Mouse (Mus musculus): ENCODE results near the gene Scnn1g. TPM values are rescaled to one million over a fixed set of nuclear protein-coding genes. Genes with fewer than 3 reads are reported as not detected.

Gene Scnn1g
- polyA plus RNA-seq (2016; fragmentation: Nextera tagmentation; extraction: Ambion mirVana), result 0.27 and 0.97 TPM in 2 replicates

DNA sequence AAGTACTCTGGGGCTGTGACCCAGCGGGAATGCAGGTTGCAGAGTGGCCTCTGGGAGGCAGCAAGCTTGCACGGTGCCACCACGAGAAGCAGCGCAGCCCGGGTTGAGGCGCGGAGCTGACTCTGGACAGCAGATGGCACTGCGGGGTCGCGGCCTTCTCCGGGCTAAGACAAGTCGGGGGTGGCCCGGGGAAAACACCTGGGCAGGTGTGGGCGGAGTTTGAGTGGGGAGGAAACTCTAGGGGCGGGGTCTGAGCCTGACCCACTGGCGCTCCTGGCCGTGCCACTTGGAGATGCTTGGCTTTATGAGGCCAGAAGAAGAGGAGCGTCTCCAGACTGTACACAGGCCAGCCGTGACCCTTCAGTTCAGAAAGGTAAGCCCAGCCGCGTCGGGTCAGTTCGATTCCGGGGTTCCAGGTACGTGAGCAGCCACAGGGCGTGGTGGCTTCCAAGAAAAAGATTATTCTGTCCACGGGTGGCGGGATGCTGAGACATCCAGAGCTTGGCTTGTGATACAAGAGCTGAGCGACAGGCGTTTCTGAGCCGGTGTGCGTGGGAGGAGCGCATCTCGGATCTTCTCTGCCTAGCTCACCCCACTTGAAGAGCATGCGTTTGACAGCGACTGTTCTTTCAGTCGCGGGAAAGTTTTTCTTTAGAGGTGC is at the start of gene Scnn1g:
Gene Scnn1g, plus strand, starts transcription at position 309 of the 661 bp plus-strand sequence.
- 1% methylated on average over 38 of the region's 38 CpGs for WGBS
- no peak within 1 kb of the TSS for H3K27ac ChIP-seq (replicated peaks)
- H3K9me3 ChIP-seq, result no peaks in the 10 kb centered on the region
- H3K36me3 ChIP-seq (replicated peaks), result no peaks in the 10 kb centered on the region
- peaks cover 9% of the 10 kb centered on the region for H3K4me1 ChIP-seq
- peak; percentile 89 for DNase-seq (ENCODE audit: low spot score)
- peak within 1 kb of the TSS; percentile 50 for H3K4me3 ChIP-seq
- peaks cover 46% of the 10 kb centered on the region for H3K27me3 ChIP-seq (replicated peaks; ENCODE audit: low read depth, poor library complexity, severe bottlenecking)

DNA sequence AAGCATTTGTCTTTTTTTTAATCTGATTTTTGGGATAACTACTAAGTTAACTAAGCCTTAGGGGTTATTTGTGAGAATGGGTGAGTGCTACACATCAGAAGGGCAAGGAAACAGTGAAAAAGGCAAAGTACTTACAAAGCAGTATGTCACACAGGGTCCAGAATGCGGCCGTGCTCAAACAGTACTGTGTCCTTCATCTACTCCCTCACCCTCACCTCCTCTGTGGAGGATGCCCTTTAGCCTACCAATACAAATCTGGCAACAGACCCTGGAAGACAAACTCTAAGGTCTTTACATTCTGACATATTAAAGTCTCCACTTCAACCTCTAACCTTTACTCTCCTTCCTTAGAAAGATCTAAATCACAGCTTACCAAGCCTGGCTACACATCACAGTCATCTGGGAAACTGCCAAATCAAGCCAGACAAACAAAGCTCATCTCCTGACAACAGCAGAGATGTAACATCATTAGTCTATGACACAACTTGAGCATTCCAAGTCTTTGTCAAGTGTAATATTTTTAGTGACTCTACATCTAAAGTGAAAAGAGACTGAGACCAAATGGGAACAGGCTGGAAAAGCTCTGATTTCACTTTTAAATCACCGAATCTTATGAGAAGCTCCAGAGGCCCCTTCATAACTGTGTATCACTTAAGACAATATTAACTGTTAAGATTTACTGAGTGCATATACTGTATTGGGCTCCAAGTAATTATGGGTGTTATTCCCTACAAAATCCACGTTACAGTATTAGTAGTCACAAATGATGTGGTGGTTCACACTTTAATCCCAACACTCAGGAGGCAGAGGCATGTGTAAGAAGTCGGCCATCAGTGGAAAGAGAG is 48.9 kb upstream of the Scnn1g start:
- Histone ChIP-seq H3K4me1 (no peaks in the 10 kb centered on the region), H3K36me3 (replicated peaks) (no peaks in the 10 kb centered on the region), H3K27ac (replicated peaks) (no peak overlapping the region), H3K4me3 (no peak overlapping the region), H3K9me3 (no peaks in the 10 kb centered on the region), H3K27me3 (replicated peaks; ENCODE audit: low read depth, poor library complexity, severe bottlenecking) (no peaks in the 10 kb centered on the region)
- no peak for DNase-seq (ENCODE audit: low spot score)
- WGBS, result 89% methylated on average over 5 of the region's 5 CpGs

- H3K4me3 ChIP-seq, result no peak overlapping the region
- no peaks in the 10 kb centered on the region for H3K36me3 ChIP-seq (replicated peaks)
- no peak for DNase-seq (ENCODE audit: low spot score)
- no peaks in the 10 kb centered on the region for H3K27me3 ChIP-seq (replicated peaks; ENCODE audit: low read depth, poor library complexity, severe bottlenecking)
- no peaks in the 10 kb centered on the region for H3K9me3 ChIP-seq
- H3K27ac ChIP-seq (replicated peaks), result no peak overlapping the region
- H3K4me1 ChIP-seq, result 0 out of 2 replicates have a peak, but pooled peaks cover 3% of the 10 kb centered on the region
These were observed 44.9 kb upstream of the Scnn1g start for GRCm38 (mm10) chr7:121689338-121689737.

- DNase-seq (ENCODE audit: low spot score), result no peak
- Histone ChIP-seq H3K27ac (replicated peaks) (no peak overlapping the region), H3K36me3 (replicated peaks) (no peaks in the 10 kb centered on the region), H3K9me3 (no peaks in the 10 kb centered on the region), H3K4me1 (0 out of 2 replicates have a peak, but pooled peaks cover 3% of the 10 kb centered on the region), H3K27me3 (replicated peaks; ENCODE audit: low read depth, poor library complexity, severe bottlenecking) (no peaks in the 10 kb centered on the region), H3K4me3 (no peak overlapping the region)
- WGBS, result 91% methylated on average over 2 of the region's 2 CpGs
These were observed 42.5 kb upstream of the Scnn1g start for GRCm38 (mm10) chr7:121691803-121692202.

- H3K27ac ChIP-seq (replicated peaks), result no peak overlapping the region
- peaks cover 16% of the 10 kb centered on the region for H3K4me1 ChIP-seq
- no peak for DNase-seq (ENCODE audit: low spot score)
- peaks cover 5% of the 10 kb centered on the region; the same call in 1 of the 2 replicates for H3K36me3 ChIP-seq (replicated peaks)
- no peaks in the 10 kb centered on the region for H3K27me3 ChIP-seq (replicated peaks; ENCODE audit: low read depth, poor library complexity, severe bottlenecking)
- H3K4me3 ChIP-seq, result no peak overlapping the region
- H3K9me3 ChIP-seq, result no peaks in the 10 kb centered on the region
These were observed 37.1 kb upstream of the Scnn1g start for GRCm38 (mm10) chr7:121697170-121697569.

DNA sequence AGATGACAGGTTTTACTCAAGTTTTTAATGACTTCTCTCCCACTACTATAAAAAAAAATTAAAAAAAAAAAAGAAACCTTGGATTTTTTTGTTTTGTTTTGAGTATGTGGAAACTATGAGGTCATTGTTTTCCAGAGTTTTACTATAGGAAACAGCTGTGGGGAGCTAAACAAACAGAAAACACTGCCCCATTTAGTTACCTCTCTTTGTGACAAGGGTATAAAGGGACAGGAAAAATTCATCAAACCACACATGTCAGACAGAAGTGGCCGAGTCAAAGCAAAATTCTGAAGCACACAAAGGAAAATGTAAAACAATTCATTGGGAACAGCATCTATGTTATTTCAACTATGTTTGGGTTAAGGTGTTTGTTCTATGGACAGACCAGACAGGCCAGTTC is 36.7 kb upstream of the Scnn1g start:
- Histone ChIP-seq H3K9me3 (no peaks in the 10 kb centered on the region), H3K27me3 (replicated peaks; ENCODE audit: low read depth, poor library complexity, severe bottlenecking) (no peaks in the 10 kb centered on the region), H3K36me3 (replicated peaks) (peaks cover 7% of the 10 kb centered on the region; the same call in 1 of the 2 replicates), H3K4me1 (peaks cover 16% of the 10 kb centered on the region), H3K4me3 (no peak overlapping the region), H3K27ac (replicated peaks) (no peak overlapping the region)
- no peak for DNase-seq (ENCODE audit: low spot score)
- 66% methylated on average over 1 of the region's 1 CpGs for WGBS

- Histone ChIP-seq H3K4me1 (peaks cover 23% of the 10 kb centered on the region), H3K27me3 (replicated peaks; ENCODE audit: low read depth, poor library complexity, severe bottlenecking) (no peaks in the 10 kb centered on the region), H3K36me3 (replicated peaks) (peaks cover 18% of the 10 kb centered on the region), H3K27ac (replicated peaks) (no peak overlapping the region), H3K9me3 (no peaks in the 10 kb centered on the region), H3K4me3 (no peak overlapping the region)
- DNase-seq (ENCODE audit: low spot score), result no peak
These were observed 35.1 kb upstream of the Scnn1g start for GRCm38 (mm10) chr7:121699218-121699617.

DNA sequence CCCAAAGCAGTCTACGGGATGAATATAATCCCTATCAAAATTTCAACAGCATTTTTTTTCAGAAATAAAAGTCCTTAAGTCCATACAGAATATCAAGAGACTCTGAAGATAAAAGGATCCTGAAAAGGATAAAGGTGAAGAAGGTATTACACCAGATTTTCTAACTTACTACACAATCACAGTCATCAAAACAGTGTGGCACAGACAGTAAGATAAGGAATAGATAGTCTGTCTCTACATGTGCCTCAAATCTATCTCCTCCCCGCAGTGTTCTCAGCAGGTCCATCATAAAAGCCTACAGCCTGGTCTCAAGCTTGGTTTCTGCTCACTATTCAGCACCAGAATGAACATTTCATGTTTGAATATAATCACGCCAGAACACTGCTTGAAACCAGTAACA is 33.8 kb upstream of the Scnn1g start:
- H3K9me3 ChIP-seq, result no peaks in the 10 kb centered on the region
- H3K36me3 ChIP-seq (replicated peaks), result peaks cover 21% of the 10 kb centered on the region
- no peak overlapping the region for H3K27ac ChIP-seq (replicated peaks)
- WGBS, result 93% methylated on average over 3 of the region's 3 CpGs
- peaks cover 35% of the 10 kb centered on the region for H3K4me1 ChIP-seq
- DNase-seq (ENCODE audit: low spot score), result no peak
- H3K4me3 ChIP-seq, result no peak overlapping the region
- no peaks in the 10 kb centered on the region for H3K27me3 ChIP-seq (replicated peaks; ENCODE audit: low read depth, poor library complexity, severe bottlenecking)

- Histone ChIP-seq H3K4me3 (no peak overlapping the region), H3K4me1 (peaks cover 47% of the 10 kb centered on the region), H3K27ac (replicated peaks) (no peak overlapping the region), H3K9me3 (no peaks in the 10 kb centered on the region), H3K36me3 (replicated peaks) (peaks cover 21% of the 10 kb centered on the region), H3K27me3 (replicated peaks; ENCODE audit: low read depth, poor library complexity, severe bottlenecking) (no peaks in the 10 kb centered on the region)
- WGBS, result 73% methylated on average over 6 of the region's 6 CpGs
- DNase-seq (ENCODE audit: low spot score), result no peak
These were observed 32.3 kb upstream of the Scnn1g start for GRCm38 (mm10) chr7:121701983-121702382.

DNA sequence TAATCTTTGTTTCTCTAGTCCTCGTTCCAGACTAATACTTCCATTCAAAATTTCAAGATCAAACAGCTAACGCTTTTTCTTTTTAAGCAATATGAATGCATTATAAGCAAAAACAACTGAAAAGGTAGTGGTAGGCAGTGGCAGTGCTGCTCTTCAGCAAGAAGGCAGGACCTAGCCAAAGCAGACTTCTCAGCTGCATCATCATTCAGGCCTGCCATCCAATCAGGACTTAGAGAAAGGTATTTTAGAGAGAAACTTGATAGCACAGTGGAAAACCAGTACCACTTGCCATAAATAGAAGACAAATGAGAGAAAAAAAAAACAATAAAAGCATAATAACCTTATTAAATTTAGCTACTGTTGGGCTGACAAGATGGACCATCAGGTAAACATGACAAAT is 29.2 kb upstream of the Scnn1g start:
- DNase-seq (ENCODE audit: low spot score), result peak; percentile 11
- Histone ChIP-seq H3K36me3 (replicated peaks) (peaks cover 21% of the 10 kb centered on the region), H3K4me1 (peaks cover 31% of the 10 kb centered on the region), H3K9me3 (no peaks in the 10 kb centered on the region), H3K4me3 (no peak overlapping the region), H3K27ac (replicated peaks) (no peak overlapping the region), H3K27me3 (replicated peaks; ENCODE audit: low read depth, poor library complexity, severe bottlenecking) (0 out of 2 replicates have a peak, but pooled peaks cover 4% of the 10 kb centered on the region)
- 89% methylated on average over 2 of the region's 2 CpGs for WGBS

DNA sequence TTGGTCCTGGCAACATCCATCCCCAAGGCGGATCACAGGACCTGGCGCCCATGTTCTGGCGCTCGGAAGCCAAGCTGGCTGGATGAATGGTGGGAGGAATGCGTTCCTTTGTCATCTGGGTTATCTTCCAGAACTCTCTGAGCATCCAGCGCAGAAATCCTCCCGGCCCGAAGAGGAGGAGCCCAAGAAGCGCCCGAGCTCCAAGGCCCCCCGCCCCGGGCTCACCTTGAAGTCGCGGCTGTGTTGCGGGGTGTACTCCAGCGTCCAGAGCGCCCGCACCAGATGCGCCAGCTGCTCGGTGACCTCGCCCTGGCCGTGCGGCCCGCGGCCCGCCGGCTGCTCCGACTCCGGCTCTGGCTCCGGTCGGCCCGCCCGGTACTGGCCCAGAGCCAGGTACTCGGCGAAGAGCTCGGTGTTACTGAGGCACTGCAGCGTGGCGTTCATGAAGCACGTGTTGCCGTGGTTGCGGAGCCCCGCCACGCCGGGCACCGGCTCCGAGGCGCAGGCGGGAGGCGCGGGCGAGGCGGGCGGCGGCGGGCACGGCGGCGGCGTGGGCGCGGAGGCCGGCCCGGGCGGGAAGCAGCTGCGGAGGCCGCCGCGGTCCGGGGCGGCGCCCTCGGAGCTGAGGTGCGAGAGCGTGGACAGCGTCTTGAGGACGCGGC is 27.7 kb upstream of the Scnn1g start:
- Histone ChIP-seq H3K9me3 (no peaks in the 10 kb centered on the region), H3K4me1 (peaks cover 31% of the 10 kb centered on the region), H3K27me3 (replicated peaks; ENCODE audit: low read depth, poor library complexity, severe bottlenecking) (0 out of 2 replicates have a peak, but pooled peaks cover 4% of the 10 kb centered on the region), H3K27ac (replicated peaks) (peak overlapping the region; percentile 91), H3K36me3 (replicated peaks) (peaks cover 21% of the 10 kb centered on the region), H3K4me3 (peak overlapping the region; percentile 83)
- DNase-seq (ENCODE audit: low spot score), result peak; percentile 62
- under 1% methylated on average over 77 of the region's 77 CpGs for WGBS

GRCm38 (mm10) chr7:121707073-121707667 is 27.1 kb upstream of the Scnn1g start, which contains the start of gene Usp31:
Usp31 (minus strand) TSS chr7:121707253.
- Histone ChIP-seq H3K36me3 (replicated peaks) (peaks cover 16% of the 10 kb centered on the region), H3K9me3 (no peaks in the 10 kb centered on the region), H3K27me3 (replicated peaks; ENCODE audit: low read depth, poor library complexity, severe bottlenecking) (0 out of 2 replicates have a peak, but pooled peaks cover 4% of the 10 kb centered on the region), H3K27ac (replicated peaks) (peak within 1 kb of the TSS; percentile 91), H3K4me3 (peak within 1 kb of the TSS; percentile 83), H3K4me1 (peaks cover 31% of the 10 kb centered on the region)
- DNase-seq (ENCODE audit: low spot score), result peak; percentile 95
- under 1% methylated on average over 82 of the region's 82 CpGs for WGBS

All from embryonic facial prominence, embryonic 10.5 days (tissue).